Mouse (Mus musculus) liver, adult 2 months (tissue): ENCODE measurements around the gene Gpcpd1. TPM values are rescaled to one million over a fixed set of nuclear protein-coding genes. Genes with fewer than 3 reads are reported as not detected.

Source experiments
- DNase-seq: peaks from one replicate; pipeline ENCODE4 v3.0.0-alpha.2; 2011; ENCODE audit warnings: low read depth, low spot score; ENCODE audit errors: extremely low read depth
- H3K27ac ChIP-seq: fragments of 200-500 bp; replicated peaks from 2 replicates; pipeline ENCODE4 v1.5.1; 2012; ENCODE audit warnings: low read depth, mild to moderate bottlenecking, control low read depth, inconsistent platforms, low read length; ENCODE audit not compliant: insufficient read depth
- H3K27me3 ChIP-seq: fragments of 200-500 bp; 2 replicates; pipeline ENCODE4 v1.6.1; 2012; ENCODE audit warnings: mild to moderate bottlenecking, moderate library complexity, low read length, inconsistent platforms; ENCODE audit not compliant: control insufficient read depth, insufficient read depth
- H3K36me3 ChIP-seq: fragments of 200-500 bp; 2 replicates; pipeline ENCODE4 v1.6.1; 2012; ENCODE audit warnings: low read length, inconsistent platforms; ENCODE audit not compliant: control insufficient read depth, insufficient read depth
- H3K4me1 ChIP-seq: fragments of 200-500 bp; 2 replicates; pipeline ENCODE4 v1.6.1; 2011; ENCODE audit warnings: low read length; ENCODE audit not compliant: control insufficient read depth, insufficient read depth
- H3K4me3 ChIP-seq: fragments of 200-500 bp; 2 replicates; pipeline ENCODE4 v1.5.1; 2011; ENCODE audit warnings: low read depth, mild to moderate bottlenecking, control low read depth, low read length, moderate library complexity; ENCODE audit not compliant: insufficient read depth
- H3K79me2 ChIP-seq: fragments of 200-500 bp; 2 replicates; pipeline ENCODE4 v1.6.1; 2012; ENCODE audit warnings: inconsistent platforms, mild to moderate bottlenecking, low read length, moderate library complexity; ENCODE audit not compliant: control insufficient read depth, insufficient read depth
- H3K9ac ChIP-seq: fragments of 200-500 bp; 2 replicates; pipeline ENCODE4 v1.6.1; 2012; ENCODE audit warnings: low read depth, mild to moderate bottlenecking, control low read depth, inconsistent platforms, low read length
- CTCF ChIP-seq: fragments of 200-500 bp; IDR thresholded peaks from 2 replicates; pipeline ENCODE4 v1.5.1; 2011; ENCODE audit warnings: low read depth, low read length, control low read depth
- POLR2A ChIP-seq: fragments of 200-500 bp; IDR thresholded peaks from 2 replicates; pipeline ENCODE4 v1.6.1; 2011; ENCODE audit warnings: low read length, control low read depth; ENCODE audit not compliant: insufficient read depth; ENCODE audit errors: extremely low read depth
- WGBS: fragments of 180-500 bp; shearing (Covaris S2); methylation state at CpG from one replicate; pipeline ENCODE4 v1.1.7; 2018; 5-methylcytosine and 5-hydroxymethylcytosine counted together
- polyA plus RNA-seq: library from polyadenylated mRNA; depleted of rRNA; stranded (reverse); fragments of >200 nt; gene quantifications from 2 replicates; pipeline ENCODE4 v1.2.3, GENCODE M21; 2012
- total RNA-seq: library from RNA; depleted of rRNA; stranded (reverse); fragments of >200 nt; gene quantifications from 2 replicates; pipeline ENCODE4 v1.2.3, GENCODE M21; 2014

The Gpcpd1 gene
- total and polyA plus RNA-seq, 2 experiments: 11.0 to 237 TPM

DNA sequence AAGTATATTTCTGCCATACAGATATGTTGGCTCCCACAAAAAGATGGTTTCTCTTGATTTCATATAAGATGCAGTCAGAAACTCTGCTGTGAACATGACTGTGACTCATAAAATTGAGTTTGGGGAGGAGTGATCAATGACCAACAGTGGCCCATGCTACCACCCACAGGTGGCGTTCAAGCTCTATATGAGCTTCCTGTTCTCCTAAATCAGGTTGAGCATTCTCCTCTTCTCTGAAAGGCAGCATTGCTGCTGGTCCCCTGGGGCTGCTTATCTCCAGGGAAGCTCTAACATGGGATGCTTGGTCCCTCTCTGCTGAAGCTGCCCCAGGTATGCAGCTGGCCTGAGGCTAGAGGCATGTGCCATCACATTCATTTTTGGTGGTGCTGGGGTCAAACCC lies 77.8 kb downstream of the Gpcpd1 start:
- Histone ChIP-seq H3K27me3 (no peaks in the 10 kb centered on the region), H3K9ac (no peak overlapping the region), H3K36me3 (no peaks in the 10 kb centered on the region), H3K27ac (no peak overlapping the region), H3K79me2 (no peaks in the 10 kb centered on the region), H3K4me1 (no peaks in the 10 kb centered on the region), H3K4me3 (no peak overlapping the region)
- 93% methylated on average over 1 of the region's 1 CpGs for WGBS
- no peak for DNase-seq
- TF ChIP-seq POLR2A: no peak

DNA sequence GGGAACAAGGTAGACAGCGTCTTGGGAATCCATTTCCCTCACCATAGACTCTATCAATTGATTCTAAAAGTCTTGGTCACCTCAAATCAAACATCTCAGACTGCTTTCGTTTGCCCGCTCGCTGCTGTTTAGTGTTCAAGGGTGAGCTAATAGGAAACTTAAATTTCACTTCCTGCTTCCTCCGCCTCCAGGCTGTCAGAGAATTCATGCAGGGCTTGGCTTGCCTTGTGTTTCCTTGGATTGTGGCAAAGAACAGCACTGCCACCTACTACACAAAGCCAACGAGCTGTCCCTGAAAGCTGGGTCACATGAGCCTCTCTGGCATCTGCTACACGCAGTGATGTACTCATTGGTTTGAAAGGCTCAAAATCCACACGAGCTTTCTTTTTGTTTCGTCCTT lies 78.3 kb downstream of the Gpcpd1 start:
- H3K27me3 ChIP-seq: no peaks in the 10 kb centered on the region
- no peak overlapping the region for H3K27ac ChIP-seq
- H3K9ac ChIP-seq: no peak overlapping the region
- WGBS: 69% methylated on average over 9 of the region's 9 CpGs
- no peaks in the 10 kb centered on the region for H3K36me3 ChIP-seq
- H3K4me3 ChIP-seq: no peak overlapping the region
- no peak for DNase-seq
- H3K79me2 ChIP-seq: no peaks in the 10 kb centered on the region
- no peak for TF ChIP-seq CTCF
- no peak for TF ChIP-seq POLR2A
- no peaks in the 10 kb centered on the region for H3K4me1 ChIP-seq

- Histone ChIP-seq H3K4me1 (no peaks in the 10 kb centered on the region), H3K36me3 (no peaks in the 10 kb centered on the region), H3K79me2 (no peaks in the 10 kb centered on the region), H3K27me3 (no peaks in the 10 kb centered on the region), H3K4me3 (no peak overlapping the region), H3K27ac (no peak overlapping the region), H3K9ac (no peak overlapping the region)
- DNase-seq: no peak
- TF ChIP-seq POLR2A (no peak), CTCF (no peak)
- WGBS: 74% methylated on average over 6 of the region's 6 CpGs
Observed at GRCm38 (mm10) chr2:132507521-132507920, 80.0 kb downstream of the Gpcpd1 start.

- 66% methylated on average over 14 of the region's 14 CpGs for WGBS
- Histone ChIP-seq H3K27ac (no peak overlapping the region), H3K36me3 (no peaks in the 10 kb centered on the region), H3K79me2 (no peaks in the 10 kb centered on the region), H3K9ac (no peak overlapping the region), H3K27me3 (no peaks in the 10 kb centered on the region), H3K4me3 (no peak overlapping the region), H3K4me1 (no peaks in the 10 kb centered on the region)
- TF ChIP-seq POLR2A: no peak
- TF ChIP-seq CTCF: no peak
- no peak for DNase-seq
Observed at GRCm38 (mm10) chr2:132507091-132507490, 80.4 kb downstream of the Gpcpd1 start.

DNA sequence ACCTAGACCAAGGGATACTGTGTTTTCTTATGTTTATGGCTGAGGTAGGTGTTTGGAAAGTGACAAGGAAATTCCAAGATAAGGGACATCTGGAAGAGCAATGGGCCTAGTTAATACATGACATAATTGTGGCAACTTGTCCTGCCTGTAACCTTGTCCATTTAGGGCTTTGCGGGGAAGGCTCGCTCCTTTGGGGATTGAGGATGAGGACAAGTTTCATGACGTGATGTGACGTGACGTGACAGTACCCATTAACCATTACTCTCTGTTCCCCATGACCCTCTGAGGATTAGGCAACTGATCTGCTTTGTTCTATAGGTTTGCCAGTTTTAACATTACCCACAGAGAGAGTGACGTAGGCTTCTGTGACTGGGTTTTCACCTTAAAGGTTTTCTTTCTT lies 81.7 kb downstream of the Gpcpd1 start:
- no peak overlapping the region for H3K9ac ChIP-seq
- no peaks in the 10 kb centered on the region for H3K4me1 ChIP-seq
- no peaks in the 10 kb centered on the region for H3K36me3 ChIP-seq
- no peaks in the 10 kb centered on the region for H3K79me2 ChIP-seq
- WGBS: 94% methylated on average over 6 of the region's 6 CpGs
- H3K4me3 ChIP-seq: no peak overlapping the region
- no peaks in the 10 kb centered on the region for H3K27me3 ChIP-seq
- no peak for TF ChIP-seq POLR2A
- TF ChIP-seq CTCF: no peak
- no peak overlapping the region for H3K27ac ChIP-seq
- DNase-seq: no peak

- Histone ChIP-seq H3K27me3 (no peaks in the 10 kb centered on the region), H3K4me1 (no peaks in the 10 kb centered on the region), H3K79me2 (no peaks in the 10 kb centered on the region), H3K36me3 (no peaks in the 10 kb centered on the region), H3K27ac (no peak overlapping the region), H3K9ac (no peak overlapping the region), H3K4me3 (no peak overlapping the region)
- TF ChIP-seq POLR2A: no peak
- no peak for TF ChIP-seq CTCF
- WGBS: 89% methylated on average over 3 of the region's 3 CpGs
- no peak for DNase-seq
Observed at GRCm38 (mm10) chr2:132498344-132498743, 89.2 kb downstream of the Gpcpd1 start.
